Mouse (Mus musculus): ENCODE results near the gene Gga2.

DNA sequence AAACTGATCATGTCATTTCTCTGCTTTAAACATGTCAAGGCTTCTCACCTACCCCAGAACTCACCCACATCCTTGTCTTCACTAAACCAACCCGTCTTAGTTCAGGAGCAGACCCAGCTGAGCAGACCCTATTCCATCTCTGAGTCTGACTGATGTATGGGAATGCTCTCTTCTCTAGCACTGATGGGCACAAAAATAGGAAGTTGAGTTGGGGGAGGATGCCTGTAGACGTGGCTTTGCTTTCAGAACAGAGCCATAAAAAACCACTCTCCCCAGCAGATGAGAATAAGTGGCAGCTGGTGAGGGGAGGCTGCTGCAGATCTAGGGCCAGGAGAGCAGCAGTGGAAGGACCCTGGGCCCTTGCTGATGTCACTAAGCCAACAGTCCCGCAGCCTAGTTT, 12.3 kb upstream of the Gga2 start:
- TF ChIP-seq EP300 (IDR thresholded peaks at IDR 0.05), result no peak
- TF ChIP-seq CTCF (IDR thresholded peaks at IDR 0.05), result no peak
